Mouse (Mus musculus) forebrain, embryonic 13.5 days (tissue): ENCODE measurements around the gene Aldh5a1. TPM values are rescaled to one million over a fixed set of nuclear protein-coding genes. Genes with fewer than 3 reads are reported as not detected.

Source experiments
- ATAC-seq: fragments of 200-750 bp; cut with Nextera tagmentation; 2 replicates; pipeline ENCODE4 v1.8.0; 2017
- H3K27ac ChIP-seq: fragments of 300-500 bp; sonication (generic); 2 replicates; pipeline ENCODE4 v1.5.1; 2015; ENCODE audit warnings: inconsistent platforms, mild to moderate bottlenecking, moderate library complexity
- H3K27me3 ChIP-seq: fragments of 300-500 bp; sonication (generic); 2 replicates; pipeline ENCODE4 v1.6.1; 2015; ENCODE audit warnings: mild to moderate bottlenecking, inconsistent platforms
- H3K36me3 ChIP-seq: fragments of 300-500 bp; sonication (generic); 2 replicates; pipeline ENCODE4 v1.6.1; 2015; ENCODE audit warnings: mild to moderate bottlenecking, inconsistent platforms; ENCODE audit not compliant: poor library complexity, severe bottlenecking
- H3K4me1 ChIP-seq: fragments of 300-500 bp; sonication (generic); 2 replicates; pipeline ENCODE4 v1.6.1; 2015; ENCODE audit warnings: inconsistent platforms
- H3K4me2 ChIP-seq: fragments of 300-500 bp; sonication (generic); 2 replicates; pipeline ENCODE4 v1.6.1; 2015; ENCODE audit warnings: inconsistent platforms, mild to moderate bottlenecking, moderate library complexity
- H3K4me3 ChIP-seq: fragments of 300-500 bp; sonication (generic); 2 replicates; pipeline ENCODE4 v1.5.1; 2015; ENCODE audit warnings: mild to moderate bottlenecking, inconsistent platforms
- H3K9ac ChIP-seq: fragments of 300-500 bp; sonication (generic); 2 replicates; pipeline ENCODE4 v1.6.1; 2015; ENCODE audit warnings: mild to moderate bottlenecking, inconsistent platforms
- H3K9me3 ChIP-seq: fragments of 300-500 bp; sonication (generic); replicated peaks from 2 replicates; pipeline ENCODE4 v1.6.1; 2016; ENCODE audit warnings: inconsistent platforms
- WGBS: fragments of 180-500 bp; shearing (Covaris S2); methylation state at CpG from one replicate; pipeline ENCODE4 v1.1.7; 2015; 5-methylcytosine and 5-hydroxymethylcytosine counted together
- polyA plus RNA-seq: library from polyadenylated mRNA; unstranded; fragments of >200 nt; fragmentation: Nextera tagmentation; extraction: Ambion mirVana; gene quantifications from 2 replicates; pipeline ENCODE4 v1.2.1, GENCODE M21; 2015

The Aldh5a1 gene
- polyA plus RNA-seq, 1 experiment from 2014 or later: 6.2 TPM

- H3K27me3 ChIP-seq: no peaks in the 10 kb centered on the region
- peaks cover 4% of the 10 kb centered on the region; the same call in 1 of the 2 replicates for H3K36me3 ChIP-seq
- H3K27ac ChIP-seq: no peak overlapping the region
- no peak overlapping the region for H3K4me3 ChIP-seq
- no peak overlapping the region for H3K4me2 ChIP-seq
- no peak overlapping the region for H3K9ac ChIP-seq
- H3K9me3 ChIP-seq: no peaks in the 10 kb centered on the region
- no peak for ATAC-seq
- H3K4me1 ChIP-seq: no peaks in the 10 kb centered on the region
Measured at GRCm38 (mm10) chr13:24930591-24930990, 6.9 kb downstream of the Aldh5a1 start.

- 92% methylated on average over 5 of the region's 5 CpGs for WGBS
- no peak for ATAC-seq
Measured at GRCm38 (mm10) chr13:24923991-24924390, 13.5 kb downstream of the Aldh5a1 start.

GRCm38 (mm10) chr13:24921281-24921680 is 16.2 kb downstream of the Aldh5a1 start:
- Histone ChIP-seq H3K4me2 (no peak overlapping the region), H3K9ac (no peak overlapping the region), H3K4me3 (no peak overlapping the region), H3K9me3 (no peaks in the 10 kb centered on the region), H3K36me3 (peaks cover 45% of the 10 kb centered on the region), H3K27me3 (no peaks in the 10 kb centered on the region), H3K4me1 (no peaks in the 10 kb centered on the region), H3K27ac (no peak overlapping the region)
- ATAC-seq: no peak
- WGBS: 89% methylated on average over 6 of the region's 6 CpGs

More at GRCm38 (mm10) chr13:24923991-24924390, 13.5 kb downstream of the Aldh5a1 start:
- H3K27me3 ChIP-seq: no peaks in the 10 kb centered on the region
- H3K27ac ChIP-seq: no peak overlapping the region
- no peak overlapping the region for H3K4me2 ChIP-seq
- no peak overlapping the region for H3K9ac ChIP-seq
- H3K4me1 ChIP-seq: no peaks in the 10 kb centered on the region
- H3K4me3 ChIP-seq: no peak overlapping the region
- H3K36me3 ChIP-seq: peaks cover 28% of the 10 kb centered on the region
- H3K9me3 ChIP-seq: no peaks in the 10 kb centered on the region

- H3K27ac ChIP-seq: no peak overlapping the region
- no peak overlapping the region for H3K4me2 ChIP-seq
- no peak overlapping the region for H3K9ac ChIP-seq
- WGBS: 35% methylated on average over 5 of the region's 5 CpGs
- H3K36me3 ChIP-seq: peaks cover 40% of the 10 kb centered on the region
- no peaks in the 10 kb centered on the region for H3K27me3 ChIP-seq
- peak; percentile 86 for ATAC-seq
- H3K4me1 ChIP-seq: no peaks in the 10 kb centered on the region
- no peaks in the 10 kb centered on the region for H3K9me3 ChIP-seq
- no peak overlapping the region for H3K4me3 ChIP-seq
Measured at GRCm38 (mm10) chr13:24920333-24920977, 17.0 kb downstream of the Aldh5a1 start.

GRCm38 (mm10) chr13:24915831-24916230 is 21.6 kb downstream of the Aldh5a1 start:
- Histone ChIP-seq H3K36me3 (peaks cover 47% of the 10 kb centered on the region), H3K4me2 (no peak overlapping the region), H3K27ac (no peak overlapping the region), H3K9ac (no peak overlapping the region), H3K4me1 (no peaks in the 10 kb centered on the region), H3K4me3 (no peak overlapping the region), H3K9me3 (no peaks in the 10 kb centered on the region), H3K27me3 (no peaks in the 10 kb centered on the region)
- no peak for ATAC-seq
- WGBS: 71% methylated on average over 13 of the region's 13 CpGs

- WGBS: 94% methylated on average over 4 of the region's 4 CpGs
- Histone ChIP-seq H3K27me3 (no peaks in the 10 kb centered on the region), H3K4me2 (no peak overlapping the region), H3K9ac (no peak overlapping the region), H3K27ac (no peak overlapping the region), H3K9me3 (no peaks in the 10 kb centered on the region), H3K36me3 (peaks cover 53% of the 10 kb centered on the region), H3K4me3 (no peak overlapping the region), H3K4me1 (no peaks in the 10 kb centered on the region)
- no peak for ATAC-seq
Measured at GRCm38 (mm10) chr13:24914915-24915314, 22.5 kb downstream of the Aldh5a1 start.

- Histone ChIP-seq H3K4me1 (no peaks in the 10 kb centered on the region), H3K4me3 (no peak overlapping the region), H3K27ac (no peak overlapping the region), H3K9me3 (no peaks in the 10 kb centered on the region), H3K4me2 (no peak overlapping the region), H3K27me3 (no peaks in the 10 kb centered on the region), H3K9ac (no peak overlapping the region), H3K36me3 (peaks cover 49% of the 10 kb centered on the region)
- ATAC-seq: no peak
- WGBS: 95% methylated on average over 7 of the region's 7 CpGs
Measured at GRCm38 (mm10) chr13:24913576-24913975, 23.9 kb downstream of the Aldh5a1 start.

- no peak overlapping the region for H3K4me2 ChIP-seq
- WGBS: 97% methylated on average over 1 of the region's 1 CpGs
Measured at GRCm38 (mm10) chr13:24909112-24909511, 28.3 kb downstream of the Aldh5a1 start.

GRCm38 (mm10) chr13:24906831-24907570 is 30.5 kb downstream of the Aldh5a1 start:
- Histone ChIP-seq H3K9ac (no peak overlapping the region), H3K27me3 (no peaks in the 10 kb centered on the region), H3K9me3 (no peaks in the 10 kb centered on the region), H3K4me2 (no peak overlapping the region), H3K4me1 (no peaks in the 10 kb centered on the region), H3K27ac (no peak overlapping the region), H3K4me3 (no peak overlapping the region), H3K36me3 (peaks cover 17% of the 10 kb centered on the region; the same call in 1 of the 2 replicates)
- ATAC-seq: no peak
- 67% methylated on average over 11 of the region's 11 CpGs for WGBS

More at GRCm38 (mm10) chr13:24909112-24909511, 28.3 kb downstream of the Aldh5a1 start:
- H3K36me3 ChIP-seq: peaks cover 28% of the 10 kb centered on the region
- H3K9ac ChIP-seq: no peak overlapping the region
- no peak overlapping the region for H3K27ac ChIP-seq
- no peak for ATAC-seq
- H3K9me3 ChIP-seq: no peaks in the 10 kb centered on the region
- no peaks in the 10 kb centered on the region for H3K4me1 ChIP-seq
- H3K27me3 ChIP-seq: no peaks in the 10 kb centered on the region
- H3K4me3 ChIP-seq: no peak overlapping the region

- ATAC-seq: no peak
- Histone ChIP-seq H3K4me3 (no peak overlapping the region), H3K4me2 (no peak overlapping the region), H3K4me1 (no peaks in the 10 kb centered on the region), H3K27me3 (no peaks in the 10 kb centered on the region), H3K9me3 (no peaks in the 10 kb centered on the region), H3K27ac (no peak overlapping the region), H3K9ac (no peak overlapping the region), H3K36me3 (0 out of 2 replicates have a peak, but pooled peaks cover 9% of the 10 kb centered on the region)
- 91% methylated on average over 12 of the region's 12 CpGs for WGBS
Measured at GRCm38 (mm10) chr13:24905422-24905821, 32.0 kb downstream of the Aldh5a1 start.

GRCm38 (mm10) chr13:24903412-24903811 is 34.0 kb downstream of the Aldh5a1 start:
- Histone ChIP-seq H3K4me2 (no peak overlapping the region), H3K4me3 (no peak overlapping the region), H3K9ac (no peak overlapping the region), H3K36me3 (0 out of 2 replicates have a peak, but pooled peaks cover 3% of the 10 kb centered on the region), H3K27me3 (no peaks in the 10 kb centered on the region), H3K4me1 (no peaks in the 10 kb centered on the region), H3K27ac (no peak overlapping the region), H3K9me3 (no peaks in the 10 kb centered on the region)
- WGBS: 85% methylated on average over 6 of the region's 6 CpGs
- no peak for ATAC-seq

GRCm38 (mm10) chr13:24901916-24902315 is 35.5 kb downstream of the Aldh5a1 start:
- no peaks in the 10 kb centered on the region for H3K4me1 ChIP-seq
- H3K9me3 ChIP-seq: no peaks in the 10 kb centered on the region
- no peak overlapping the region for H3K27ac ChIP-seq
- 95% methylated on average over 2 of the region's 2 CpGs for WGBS
- H3K4me2 ChIP-seq: no peak overlapping the region
- H3K36me3 ChIP-seq: 0 out of 2 replicates have a peak, but pooled peaks cover 2% of the 10 kb centered on the region
- H3K4me3 ChIP-seq: no peak overlapping the region
- no peak overlapping the region for H3K9ac ChIP-seq
- H3K27me3 ChIP-seq: no peaks in the 10 kb centered on the region
- ATAC-seq: no peak
